Mouse (Mus musculus) stomach, embryonic 16.5 days (tissue): ENCODE measurements around the gene B3galt1. TPM values are rescaled to one million over a fixed set of nuclear protein-coding genes. Genes with fewer than 3 reads are reported as not detected.

ENCODE experiments used
- ATAC-seq: fragments of 200-750 bp; cut with Nextera tagmentation; 2 replicates; pipeline ENCODE4 v1.8.0; 2017; ENCODE audit warnings: moderate number of reproducible peaks, moderate TSS enrichment; ENCODE audit not compliant: insufficient read depth, low FRiP score
- H3K27ac ChIP-seq: fragments of 300-500 bp; sonication (generic); 2 replicates; pipeline ENCODE4 v1.5.1; 2014; ENCODE audit warnings: low read length
- H3K27me3 ChIP-seq: fragments of 300-500 bp; sonication (generic); 2 replicates; pipeline ENCODE4 v1.6.1; 2014; ENCODE audit warnings: low read length, control low read depth, mixed read lengths; ENCODE audit not compliant: control insufficient read depth, insufficient read depth
- H3K36me3 ChIP-seq: fragments of 300-500 bp; sonication (generic); 2 replicates; pipeline ENCODE4 v1.6.1; 2014; ENCODE audit warnings: low read length; ENCODE audit not compliant: control insufficient read depth, insufficient read depth
- H3K4me1 ChIP-seq: fragments of 300-500 bp; sonication (generic); 2 replicates; pipeline ENCODE4 v1.6.1; 2014; ENCODE audit warnings: low read length, control low read depth, mixed read lengths; ENCODE audit not compliant: control insufficient read depth, insufficient read depth
- H3K4me2 ChIP-seq: fragments of 300-500 bp; sonication (generic); 2 replicates; pipeline ENCODE4 v1.6.1; 2014; ENCODE audit warnings: low read depth, low read length, mixed read lengths
- H3K4me3 ChIP-seq: fragments of 300-500 bp; sonication (generic); replicated peaks from 2 replicates; pipeline ENCODE4 v1.5.1; 2014; ENCODE audit warnings: mild to moderate bottlenecking, low read length
- H3K9ac ChIP-seq: fragments of 300-500 bp; sonication (generic); 2 replicates; pipeline ENCODE4 v1.6.1; 2014; ENCODE audit warnings: low read length
- H3K9me3 ChIP-seq: fragments of 300-500 bp; sonication (generic); replicated peaks from 2 replicates; pipeline ENCODE4 v1.6.1; 2016; ENCODE audit warnings: low read length, control low read depth; ENCODE audit not compliant: control insufficient read depth
- WGBS: fragments of 180-500 bp; shearing (Covaris S2); extraction: QIAGEN DNeasy Blood & Tissue Kit; methylation state at CpG from one replicate; pipeline ENCODE4 v1.1.7; 2014; 5-methylcytosine and 5-hydroxymethylcytosine counted together
- polyA plus RNA-seq: library from polyadenylated mRNA; unstranded; fragments of >200 nt; fragmentation: Nextera tagmentation; extraction: Ambion mirVana; gene quantifications from 2 replicates; pipeline ENCODE4 v1.2.1, GENCODE M21; 2015

B3galt1 gene
- polyA plus RNA-seq, 1 experiment from 2014 or later, result 3.9 TPM

DNA sequence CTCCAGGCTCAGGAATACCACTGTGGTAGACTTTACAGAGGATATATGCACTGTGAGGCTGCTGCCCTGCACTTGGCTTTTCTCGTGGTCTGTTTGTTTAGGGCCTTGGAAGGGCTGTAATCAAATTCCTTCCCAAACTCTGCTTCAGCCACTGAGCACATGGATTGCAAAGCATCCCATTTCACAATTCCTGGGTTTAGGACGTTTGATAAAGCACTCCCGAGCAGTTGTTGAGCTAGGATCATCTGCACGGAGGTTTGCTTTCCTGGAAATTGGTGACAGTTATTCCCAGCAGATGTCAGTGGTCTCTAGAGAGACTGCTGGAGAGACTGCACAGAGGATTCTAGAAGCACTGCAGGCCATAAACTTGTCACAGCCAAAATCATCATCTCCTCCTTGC lies 520.4 kb downstream of the B3galt1 start:
- Histone ChIP-seq H3K4me3 (no peak overlapping the region), H3K4me1 (no peaks in the 10 kb centered on the region), H3K9me3 (no peaks in the 10 kb centered on the region), H3K27me3 (no peaks in the 10 kb centered on the region), H3K36me3 (no peaks in the 10 kb centered on the region), H3K4me2 (no peak overlapping the region), H3K27ac (no peak overlapping the region), H3K9ac (no peak overlapping the region)
- 50% methylated on average over 4 of the region's 4 CpGs for WGBS
- ATAC-seq, result no peak

DNA sequence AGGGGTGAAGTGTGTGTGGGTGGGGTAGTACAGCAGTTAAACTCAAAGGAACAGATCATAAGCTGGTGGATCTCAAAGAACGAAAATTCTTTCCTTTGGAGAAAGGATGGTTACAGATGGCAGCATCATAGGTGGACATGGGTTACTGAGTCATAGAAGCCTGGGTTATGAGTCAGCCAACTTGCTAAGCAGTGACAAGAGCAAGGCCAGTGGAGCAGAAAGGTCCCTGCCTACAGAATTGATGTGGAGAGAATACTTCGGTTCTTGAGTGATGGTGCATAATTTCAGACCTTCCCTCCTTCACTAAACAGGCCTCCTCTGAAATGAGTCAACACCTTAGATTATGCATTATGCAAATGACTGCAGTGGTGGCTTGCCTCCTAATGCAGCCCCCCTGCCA lies 525.9 kb downstream of the B3galt1 start:
- H3K9ac ChIP-seq, result no peak overlapping the region
- WGBS, result 79% methylated on average over 2 of the region's 2 CpGs
- H3K9me3 ChIP-seq, result no peaks in the 10 kb centered on the region
- H3K36me3 ChIP-seq, result no peaks in the 10 kb centered on the region
- no peak overlapping the region for H3K27ac ChIP-seq
- no peaks in the 10 kb centered on the region for H3K27me3 ChIP-seq
- H3K4me2 ChIP-seq, result no peak overlapping the region
- no peak overlapping the region for H3K4me3 ChIP-seq
- no peak for ATAC-seq
- H3K4me1 ChIP-seq, result no peaks in the 10 kb centered on the region

- Histone ChIP-seq H3K27me3 (no peaks in the 10 kb centered on the region), H3K4me1 (no peaks in the 10 kb centered on the region), H3K9ac (no peak overlapping the region), H3K4me3 (no peak overlapping the region), H3K27ac (no peak overlapping the region), H3K9me3 (no peaks in the 10 kb centered on the region), H3K36me3 (no peaks in the 10 kb centered on the region), H3K4me2 (no peak overlapping the region)
- 73% methylated on average over 4 of the region's 4 CpGs for WGBS
- no peak for ATAC-seq
Measured at GRCm38 (mm10) chr2:68104641-68105040, 539.0 kb downstream of the B3galt1 start.

DNA sequence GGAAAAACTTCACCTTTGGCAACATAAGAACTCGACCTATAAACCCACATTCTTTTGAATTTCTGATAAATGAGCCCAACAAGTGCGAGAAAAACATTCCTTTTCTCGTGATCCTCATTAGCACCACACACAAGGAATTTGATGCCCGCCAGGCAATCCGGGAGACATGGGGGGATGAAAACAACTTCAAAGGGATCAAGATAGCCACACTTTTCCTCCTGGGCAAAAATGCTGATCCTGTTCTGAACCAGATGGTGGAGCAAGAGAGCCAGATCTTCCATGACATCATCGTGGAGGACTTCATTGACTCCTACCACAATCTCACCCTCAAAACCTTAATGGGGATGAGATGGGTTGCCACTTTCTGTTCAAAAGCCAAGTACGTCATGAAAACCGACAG lies 552.4 kb downstream of the B3galt1 start:
- H3K4me2 ChIP-seq, result no peak overlapping the region
- H3K27ac ChIP-seq, result no peak overlapping the region
- H3K4me3 ChIP-seq, result no peak overlapping the region
- H3K4me1 ChIP-seq, result no peaks in the 10 kb centered on the region
- no peak overlapping the region for H3K9ac ChIP-seq
- H3K27me3 ChIP-seq, result no peaks in the 10 kb centered on the region
- 75% methylated on average over 8 of the region's 8 CpGs for WGBS
- no peak for ATAC-seq
- no peaks in the 10 kb centered on the region for H3K9me3 ChIP-seq
- no peaks in the 10 kb centered on the region for H3K36me3 ChIP-seq

DNA sequence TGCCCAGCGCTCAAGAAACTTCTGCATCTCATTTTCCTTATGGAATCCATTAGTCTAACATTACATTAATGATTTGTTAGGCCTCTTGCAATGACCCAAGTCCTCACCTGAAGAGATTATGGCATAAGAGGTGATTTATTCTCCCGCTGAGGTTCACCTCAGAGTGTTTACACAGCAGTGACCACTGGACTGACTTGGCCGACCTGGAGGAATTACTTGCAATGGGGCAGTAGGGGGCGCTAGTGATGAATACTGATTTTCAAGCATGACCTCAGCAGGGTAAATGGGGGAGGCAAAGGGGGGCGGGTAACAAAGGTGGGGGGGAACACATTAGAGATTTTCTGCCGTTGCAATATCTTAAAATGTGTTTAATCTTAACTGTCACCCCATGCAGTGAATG lies 559.1 kb downstream of the B3galt1 start:
- H3K4me2 ChIP-seq, result no peak overlapping the region
- 42% methylated on average over 6 of the region's 6 CpGs for WGBS
- H3K9me3 ChIP-seq, result 0 out of 2 replicates have a peak, but pooled peaks cover 3% of the 10 kb centered on the region
- H3K4me3 ChIP-seq, result no peak overlapping the region
- H3K4me1 ChIP-seq, result no peaks in the 10 kb centered on the region
- H3K9ac ChIP-seq, result no peak overlapping the region
- ATAC-seq, result no peak
- H3K36me3 ChIP-seq, result no peaks in the 10 kb centered on the region
- no peak overlapping the region for H3K27ac ChIP-seq
- no peaks in the 10 kb centered on the region for H3K27me3 ChIP-seq

- 77% methylated on average over 2 of the region's 2 CpGs for WGBS
- no peak for ATAC-seq
- Histone ChIP-seq H3K27ac (no peak overlapping the region), H3K4me1 (no peaks in the 10 kb centered on the region), H3K4me2 (no peak overlapping the region), H3K9ac (no peak overlapping the region), H3K36me3 (no peaks in the 10 kb centered on the region), H3K4me3 (no peak overlapping the region), H3K27me3 (no peaks in the 10 kb centered on the region), H3K9me3 (no peaks in the 10 kb centered on the region)
Measured at GRCm38 (mm10) chr2:68141094-68141493, 575.4 kb downstream of the B3galt1 start.

DNA sequence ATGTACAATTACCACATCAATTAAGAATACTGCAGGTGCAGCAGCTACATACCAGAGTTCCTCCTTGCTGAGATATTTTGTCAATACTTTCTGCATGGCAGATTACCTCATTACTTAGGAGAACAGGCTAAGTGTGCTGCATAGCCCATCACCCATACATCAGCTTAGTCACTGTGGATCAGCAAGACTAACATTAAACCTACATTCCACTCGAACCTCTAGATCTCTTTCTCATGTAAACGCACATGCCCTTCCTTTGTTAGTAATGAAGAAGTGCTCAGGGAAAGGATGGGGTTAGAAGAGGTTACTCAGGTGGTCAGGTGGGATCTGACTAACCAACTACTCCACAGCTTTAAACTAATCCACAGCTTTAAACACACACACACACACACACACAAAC lies 577.6 kb downstream of the B3galt1 start:
- ATAC-seq, result no peak
- WGBS, result 53% methylated on average over 2 of the region's 2 CpGs
- Histone ChIP-seq H3K27ac (no peak overlapping the region), H3K4me1 (no peaks in the 10 kb centered on the region), H3K27me3 (no peaks in the 10 kb centered on the region), H3K4me3 (no peak overlapping the region), H3K9ac (no peak overlapping the region), H3K36me3 (no peaks in the 10 kb centered on the region), H3K9me3 (no peaks in the 10 kb centered on the region), H3K4me2 (no peak overlapping the region)

- no peaks in the 10 kb centered on the region for H3K9me3 ChIP-seq
- ATAC-seq, result no peak
- no peaks in the 10 kb centered on the region for H3K36me3 ChIP-seq
- H3K4me1 ChIP-seq, result no peaks in the 10 kb centered on the region
- H3K4me3 ChIP-seq, result no peak overlapping the region
- 93% methylated on average over 5 of the region's 5 CpGs for WGBS
- H3K9ac ChIP-seq, result no peak overlapping the region
- no peak overlapping the region for H3K27ac ChIP-seq
- H3K27me3 ChIP-seq, result no peaks in the 10 kb centered on the region
- no peak overlapping the region for H3K4me2 ChIP-seq
Measured at GRCm38 (mm10) chr2:68159751-68160150, 594.1 kb downstream of the B3galt1 start.

DNA sequence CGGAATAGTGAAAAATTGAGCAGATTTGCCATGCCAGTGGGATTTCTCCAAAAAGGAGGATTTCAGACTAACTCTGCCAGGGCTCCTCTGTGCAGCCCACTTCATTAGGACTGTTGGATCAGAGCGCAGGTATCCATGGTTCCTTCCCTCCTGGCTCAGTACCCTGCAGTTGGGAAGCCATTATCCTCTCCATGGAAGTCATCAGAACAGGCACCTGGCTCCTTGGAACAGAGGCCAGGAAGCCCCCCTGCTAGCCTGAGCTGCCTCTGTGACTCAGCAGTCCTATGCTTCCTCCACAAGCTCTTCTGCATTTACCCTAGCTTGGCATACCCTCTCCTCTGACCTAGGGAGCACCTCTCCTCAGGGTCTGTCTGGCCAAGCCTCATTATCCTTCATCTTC lies 594.9 kb downstream of the B3galt1 start:
- no peak for ATAC-seq
- Histone ChIP-seq H3K36me3 (no peaks in the 10 kb centered on the region), H3K27me3 (no peaks in the 10 kb centered on the region), H3K27ac (no peak overlapping the region), H3K9ac (no peak overlapping the region), H3K4me2 (no peak overlapping the region), H3K4me3 (no peak overlapping the region), H3K4me1 (no peaks in the 10 kb centered on the region), H3K9me3 (no peaks in the 10 kb centered on the region)
- 98% methylated on average over 2 of the region's 2 CpGs for WGBS

GRCm38 (mm10) chr2:68162012-68162411 lies 596.3 kb downstream of the B3galt1 start:
- 83% methylated on average over 4 of the region's 4 CpGs for WGBS
- Histone ChIP-seq H3K9me3 (no peaks in the 10 kb centered on the region), H3K27ac (no peak overlapping the region), H3K36me3 (no peaks in the 10 kb centered on the region), H3K4me3 (no peak overlapping the region), H3K27me3 (no peaks in the 10 kb centered on the region), H3K9ac (no peak overlapping the region), H3K4me1 (no peaks in the 10 kb centered on the region), H3K4me2 (no peak overlapping the region)
- ATAC-seq, result no peak
